Mouse (Mus musculus) olfactory bulb, adult 2 months (tissue): ENCODE results near the gene Klhl6. TPM values are rescaled to one million over a fixed set of nuclear protein-coding genes. Genes with fewer than 3 reads are reported as not detected.
"Not testable (repeated sequence)": the region's sequence is repeated elsewhere in the genome, so short reads cannot be mapped to it uniquely, and the experiment has no call there.

ENCODE experiments used
- H3K27ac ChIP-seq: fragments of 200-500 bp; 2 replicates; pipeline ENCODE4 v1.5.1; 2012; ENCODE audit warnings: low read depth, low read length; ENCODE audit not compliant: insufficient read depth
- H3K4me1 ChIP-seq: fragments of 200-500 bp; 2 replicates; pipeline ENCODE4 v1.6.1; 2012; ENCODE audit warnings: low read length; ENCODE audit not compliant: control insufficient read depth, insufficient read depth
- H3K4me3 ChIP-seq: fragments of 200-500 bp; 2 replicates; pipeline ENCODE4 v1.5.1; 2012; ENCODE audit warnings: mild to moderate bottlenecking, low read depth, low read length, moderate library complexity; ENCODE audit not compliant: insufficient read depth
- CTCF ChIP-seq: fragments of 200-500 bp; IDR thresholded peaks from 2 replicates; pipeline ENCODE4 v1.5.1; 2012; ENCODE audit warnings: low read depth, mild to moderate bottlenecking, low read length, moderate library complexity; ENCODE audit not compliant: insufficient read depth
- POLR2A ChIP-seq: fragments of 200-500 bp; IDR thresholded peaks from 2 replicates; pipeline ENCODE4 v1.6.1; 2012; ENCODE audit warnings: mild to moderate bottlenecking, low read depth, low read length, moderate library complexity; ENCODE audit not compliant: insufficient read depth
- WGBS: fragments of 180-500 bp; shearing (Covaris S2); methylation state at CpG from one replicate; pipeline ENCODE4 v1.1.7; 2018; 5-methylcytosine and 5-hydroxymethylcytosine counted together
- polyA plus RNA-seq: library from polyadenylated mRNA; stranded (reverse); fragments of >200 nt; gene quantifications from 2 replicates; pipeline ENCODE4 v1.2.4, GENCODE M21; 2012; ENCODE audit warnings: low replicate concordance; ENCODE audit not compliant: missing spikeins, insufficient read depth, insufficient read length

Klhl6 gene
- polyA plus RNA-seq = not detected in 2 replicates

DNA sequence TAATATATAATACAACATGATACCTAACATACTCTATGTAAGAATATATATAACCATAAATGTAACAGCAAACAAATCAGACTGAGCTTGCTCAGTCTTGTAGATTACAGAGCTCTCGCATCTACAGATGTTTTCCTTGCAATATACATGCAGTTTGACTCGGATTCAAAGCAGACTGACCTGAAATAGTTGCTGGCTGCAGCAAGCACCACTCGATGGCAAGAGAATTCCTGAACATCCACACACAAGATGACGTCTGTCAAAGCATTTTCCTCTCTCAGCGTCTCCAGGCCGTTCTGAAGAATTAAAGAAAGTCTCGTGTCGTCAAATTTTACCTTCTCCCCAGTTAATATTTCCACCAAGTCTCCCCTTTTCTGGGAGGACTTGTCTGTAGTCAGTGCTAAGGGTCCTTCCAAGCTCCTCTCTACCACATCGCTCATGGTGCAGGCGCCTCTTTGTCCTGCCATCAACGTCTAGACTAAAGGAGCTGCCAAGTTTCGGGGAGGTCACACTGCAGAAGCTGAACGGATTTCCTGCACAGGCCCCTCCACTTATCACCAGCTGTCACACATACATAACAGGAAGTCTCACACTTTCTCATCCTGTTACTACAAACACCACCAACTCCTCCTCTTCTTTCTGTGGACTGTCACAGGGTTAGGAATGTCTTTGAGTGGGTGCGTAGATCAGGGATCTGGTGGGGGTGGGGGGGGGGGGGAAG, at the start of gene Klhl6:
Gene Klhl6 (minus strand): TSS at position 501 of the 721 bp plus-strand sequence.
- H3K4me3 ChIP-seq = no peak within 1 kb of the TSS; the same call in 1 of the 2 replicates
- H3K27ac ChIP-seq = no peak within 1 kb of the TSS
- no peak for TF ChIP-seq CTCF
- TF ChIP-seq POLR2A = no peak
- no peaks in the 10 kb centered on the region for H3K4me1 ChIP-seq
- WGBS = 79% methylated on average over 14 of the region's 14 CpGs

DNA sequence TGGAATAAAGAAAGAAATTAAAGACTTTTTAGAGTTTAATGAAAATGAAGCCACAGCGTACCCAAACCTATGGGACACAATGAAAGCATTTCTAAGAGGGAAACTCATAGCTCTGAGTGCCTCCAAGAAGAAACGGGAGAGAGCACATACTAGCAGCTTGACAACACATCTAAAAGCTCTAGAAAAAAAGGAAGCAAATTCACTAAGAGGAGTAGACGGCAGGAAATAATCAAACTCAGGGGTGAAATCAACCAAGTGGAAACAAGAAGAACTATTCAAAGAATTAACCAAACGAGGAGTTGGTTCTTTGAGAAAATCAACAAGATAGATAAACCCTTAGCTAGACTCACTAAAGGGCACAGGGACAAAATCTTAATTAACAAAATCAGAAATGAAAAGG, 44.4 kb upstream of the Klhl6 start:
- WGBS = 68% methylated on average over 2 of the region's 4 CpGs

DNA sequence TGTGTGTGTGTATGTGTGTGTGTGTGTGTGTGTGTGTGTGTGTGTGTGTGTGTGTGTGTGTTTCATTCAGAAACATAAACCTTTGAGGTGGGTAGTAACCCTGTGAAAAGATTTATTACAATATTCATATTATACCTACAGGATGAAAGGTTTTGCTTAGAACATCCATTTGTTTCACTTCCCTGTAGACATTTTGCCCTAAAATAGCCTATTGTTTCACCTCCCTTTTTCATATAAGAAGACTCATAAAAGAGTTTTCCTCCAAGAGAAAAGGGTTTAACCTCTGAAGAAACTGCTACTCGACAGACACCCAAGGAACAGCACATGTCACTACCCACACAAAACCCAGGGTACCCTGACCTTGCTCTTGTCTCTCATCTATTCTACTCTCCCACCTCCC, 40.0 kb upstream of the Klhl6 start:
- Histone ChIP-seq H3K4me1 (no peaks in the 10 kb centered on the region), H3K4me3 (no peak overlapping the region), H3K27ac (no peak overlapping the region)
- no peak for TF ChIP-seq CTCF
- no peak for TF ChIP-seq POLR2A
- WGBS = 71% methylated on average over 1 of the region's 1 CpGs

More for the DNA sequence above, 44.4 kb upstream of the Klhl6 start:
- not testable (repeated sequence) for H3K27ac ChIP-seq, H3K4me1 ChIP-seq, H3K4me3 ChIP-seq

DNA sequence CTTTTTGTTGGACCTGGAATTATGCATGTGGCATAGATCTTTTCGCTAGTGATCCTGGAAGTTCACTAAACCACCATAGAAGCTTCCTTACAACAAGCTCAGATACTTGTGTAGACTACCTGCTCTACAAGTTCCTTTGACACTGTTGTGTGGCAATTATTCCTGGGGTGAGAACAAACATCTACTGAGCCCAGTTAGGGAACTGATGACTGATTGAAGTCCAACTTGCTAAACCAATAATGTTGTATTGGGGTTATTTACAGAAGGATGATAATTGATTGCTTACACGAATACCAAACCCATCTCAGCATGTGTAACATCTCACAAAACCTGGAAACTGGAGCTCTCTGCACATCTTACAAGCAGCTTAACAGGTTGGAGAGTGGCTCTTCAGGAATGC, 39.0 kb upstream of the Klhl6 start:
- no peak overlapping the region for H3K4me3 ChIP-seq
- WGBS = 76% methylated on average over 2 of the region's 2 CpGs
- H3K27ac ChIP-seq = no peak overlapping the region
- H3K4me1 ChIP-seq = no peaks in the 10 kb centered on the region
- TF ChIP-seq POLR2A (no peak), CTCF (no peak)

DNA sequence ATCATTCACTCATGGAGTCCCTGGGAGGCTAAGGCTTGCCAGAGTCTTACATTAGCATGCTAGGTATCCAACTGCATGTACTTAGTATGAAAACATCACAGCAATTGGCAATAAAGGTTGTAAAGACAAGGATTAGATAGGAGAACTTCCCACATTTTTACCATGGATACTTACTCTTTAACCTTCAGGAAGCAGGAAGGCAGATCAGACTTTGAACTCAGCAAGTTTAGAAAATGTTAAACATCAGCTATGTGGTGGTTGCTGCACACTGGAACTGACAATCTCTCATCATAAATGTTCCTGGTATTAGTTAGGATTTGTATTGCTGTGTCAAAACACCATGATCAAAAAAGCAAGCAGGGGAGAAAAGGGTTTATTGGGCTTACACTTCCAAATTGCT, 29.8 kb upstream of the Klhl6 start:
- no peak overlapping the region for H3K27ac ChIP-seq
- TF ChIP-seq POLR2A = no peak
- TF ChIP-seq CTCF = no peak
- H3K4me1 ChIP-seq = no peaks in the 10 kb centered on the region
- H3K4me3 ChIP-seq = no peak overlapping the region

DNA sequence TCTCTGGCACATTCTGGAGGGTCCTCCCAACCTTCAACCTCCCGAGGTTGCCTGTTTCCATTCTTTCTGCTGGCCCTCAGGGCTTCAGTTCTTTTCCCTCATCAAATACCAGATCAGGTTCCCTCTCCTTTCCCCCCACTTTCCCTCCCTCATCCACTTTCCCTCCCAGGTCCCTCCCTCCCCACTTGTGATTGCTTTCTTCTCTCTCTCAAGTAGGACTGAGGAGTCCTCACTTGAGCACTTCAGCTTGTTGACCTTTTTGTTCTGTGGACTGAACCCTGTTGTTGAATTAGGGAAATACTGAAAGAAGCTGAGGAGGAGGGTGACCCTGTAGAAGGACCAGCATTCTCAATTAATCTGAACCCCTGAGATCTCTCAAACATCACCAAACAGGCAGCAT, 23.2 kb upstream of the Klhl6 start:
- Histone ChIP-seq H3K4me1 (no peaks in the 10 kb centered on the region), H3K27ac (no peak overlapping the region), H3K4me3 (no peak overlapping the region)
- WGBS = 79% methylated on average over 1 of the region's 1 CpGs
- no peak for TF ChIP-seq CTCF
- no peak for TF ChIP-seq POLR2A

DNA sequence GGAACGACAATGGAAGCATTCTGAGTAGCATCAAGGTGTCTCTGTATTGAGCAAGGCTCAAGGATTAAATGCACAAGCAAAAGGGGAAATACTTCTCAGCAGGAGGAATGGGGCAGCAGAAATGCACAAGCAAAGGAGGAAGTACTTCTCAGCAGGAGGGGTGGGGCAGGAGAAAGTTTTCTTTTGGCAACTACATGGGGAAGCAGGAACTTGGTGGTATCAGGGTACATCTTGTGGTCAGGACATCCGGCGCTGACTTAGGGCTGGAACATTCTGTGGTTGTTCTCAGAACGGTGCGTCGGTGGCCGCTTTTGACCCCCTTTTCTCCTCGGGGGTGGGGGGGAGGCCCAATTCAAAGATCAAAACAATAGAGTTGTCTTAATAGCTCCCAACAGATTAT, 17.4 kb upstream of the Klhl6 start:
- 94% methylated on average over 8 of the region's 8 CpGs for WGBS
- not testable (repeated sequence) for H3K4me3 ChIP-seq, H3K27ac ChIP-seq, H3K4me1 ChIP-seq

DNA sequence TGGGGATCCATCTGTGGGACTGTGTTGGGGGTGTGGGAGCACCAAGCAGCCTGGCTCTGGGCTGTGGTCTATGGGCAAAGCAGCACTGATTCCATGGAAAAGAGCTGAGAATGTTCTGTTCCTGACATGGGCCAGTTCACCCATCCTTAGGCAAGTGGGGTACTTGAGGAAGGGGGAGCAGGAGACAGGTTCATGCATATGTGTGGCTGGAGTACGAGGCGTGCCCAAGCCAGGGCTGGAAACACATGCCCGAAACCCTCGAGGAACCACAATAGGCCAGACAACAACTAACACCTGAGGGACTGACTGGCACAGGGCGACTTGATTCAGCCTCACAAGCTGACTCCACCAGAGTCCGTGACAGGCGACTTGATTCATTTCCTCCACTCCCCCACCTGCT, 14.8 kb upstream of the Klhl6 start:
- H3K4me3 ChIP-seq = no peak overlapping the region
- TF ChIP-seq POLR2A (no peak), CTCF (no peak)
- H3K4me1 ChIP-seq = no peaks in the 10 kb centered on the region
- no peak overlapping the region for H3K27ac ChIP-seq
- WGBS = 91% methylated on average over 7 of the region's 7 CpGs

DNA sequence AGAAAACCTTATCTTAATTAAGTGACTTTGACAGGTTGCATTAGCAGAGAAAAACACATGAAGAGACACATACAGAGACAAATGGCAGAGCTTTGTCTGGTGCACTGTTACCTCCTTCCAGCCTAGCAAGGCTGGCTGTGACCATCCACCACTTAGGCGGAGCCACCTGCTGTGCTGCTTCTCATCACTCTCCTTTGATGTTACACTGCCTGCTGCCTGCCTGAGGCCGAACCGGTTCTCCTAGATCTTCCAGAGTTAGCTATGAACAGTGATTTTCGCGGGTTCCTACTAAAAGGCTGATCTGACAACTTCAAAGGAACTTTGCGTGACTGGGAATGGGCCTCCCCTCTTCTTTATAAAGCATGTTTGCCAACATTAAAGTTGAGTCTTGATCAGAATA, 14.1 kb upstream of the Klhl6 start:
- H3K27ac ChIP-seq, H3K4me3 ChIP-seq, H3K4me1 ChIP-seq: not testable (repeated sequence)
- 43% methylated on average over 6 of the region's 6 CpGs for WGBS

DNA sequence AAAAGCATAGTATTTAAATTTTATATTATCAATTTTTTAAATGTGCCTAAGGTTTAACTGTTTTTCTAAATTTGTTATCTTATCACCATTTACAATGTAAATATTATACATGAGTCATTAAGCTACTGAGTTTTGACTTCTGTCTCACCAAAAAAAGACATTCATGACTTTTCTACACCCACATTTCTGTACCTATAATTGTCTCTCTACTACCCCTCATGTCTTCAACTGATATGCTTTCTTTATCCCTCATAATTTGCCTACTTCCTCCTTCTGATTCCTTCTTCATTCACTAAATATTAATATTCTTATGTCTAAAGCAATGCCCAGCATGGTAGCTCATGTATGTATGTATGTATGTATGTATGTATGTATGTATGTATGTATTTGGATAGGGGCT, 13.0 kb upstream of the Klhl6 start:
- Histone ChIP-seq H3K4me3 (no peak overlapping the region), H3K27ac (no peak overlapping the region), H3K4me1 (no peaks in the 10 kb centered on the region)
- no peak for TF ChIP-seq POLR2A
- no peak for TF ChIP-seq CTCF
